Mouse (Mus musculus): ENCODE measurements at regions not wholly inside any gene's neighbourhood (a gene's known extent, or its start where the extent isn't known, plus 50 kb on each side); places are given as distances from the start of the nearest gene placed in this dataset.

GRCm38 (mm10) chr2:51682177-51682576 lies 54.9 kb downstream of the Tas2r134 start:
- no peak for DNase-seq (ENCODE audit: low spot score in 2 of 2)

GRCm38 (mm10) chr2:51682745-51683144 lies 55.4 kb downstream of the Tas2r134 start:
- DNase-seq (ENCODE audit: low spot score in 2 of 2): no peak

- no peak for DNase-seq (ENCODE audit: low spot score in 2 of 2)
Observed at GRCm38 (mm10) chr2:51705110-51705509, 77.8 kb downstream of the Tas2r134 start.

GRCm38 (mm10) chr2:51708701-51709100 lies 81.4 kb downstream of the Tas2r134 start:
- DNase-seq (ENCODE audit: low spot score in 2 of 2): peak in 1 of 2 experiments; percentile 12

GRCm38 (mm10) chr2:51712611-51713010 lies 85.3 kb downstream of the Tas2r134 start:
- no peak for DNase-seq (ENCODE audit: low spot score in 2 of 2)

GRCm38 (mm10) chr2:51730805-51731204 lies 103.5 kb downstream of the Tas2r134 start:
- DNase-seq (ENCODE audit: low spot score in 2 of 2): no peak

- no peak for DNase-seq (ENCODE audit: low spot score in 2 of 2)
Observed at GRCm38 (mm10) chr2:51731703-51732102, 104.4 kb downstream of the Tas2r134 start.

- no peak for DNase-seq (ENCODE audit: low spot score in 2 of 2)
Observed at GRCm38 (mm10) chr2:51732355-51732754, 105.0 kb downstream of the Tas2r134 start.

- no peak for DNase-seq (ENCODE audit: low spot score in 2 of 2)
Observed at GRCm38 (mm10) chr2:51733218-51733617, 105.9 kb downstream of the Tas2r134 start.

- DNase-seq (ENCODE audit: low spot score in 2 of 2): no peak
Observed at GRCm38 (mm10) chr2:51736452-51736851, 109.1 kb downstream of the Tas2r134 start.

GRCm38 (mm10) chr2:51747675-51748319 lies 120.5 kb downstream of the Tas2r134 start:
- DNase-seq (ENCODE audit: low spot score in 2 of 2): no peak

- DNase-seq (ENCODE audit: low spot score in 2 of 2): no peak
Observed at GRCm38 (mm10) chr2:51749247-51749646, 121.9 kb downstream of the Tas2r134 start.

- DNase-seq (ENCODE audit: low spot score in 2 of 2): no peak
Observed at GRCm38 (mm10) chr2:51752941-51753564, 125.7 kb downstream of the Tas2r134 start.

GRCm38 (mm10) chr2:51753565-51754031 lies 126.3 kb downstream of the Tas2r134 start:
- no peak for DNase-seq (ENCODE audit: low spot score in 2 of 2)

GRCm38 (mm10) chr2:51757361-51757760 lies 130.1 kb downstream of the Tas2r134 start:
- DNase-seq (ENCODE audit: low spot score in 2 of 2): no peak

- no peak for DNase-seq (ENCODE audit: low spot score in 2 of 2)
Observed at GRCm38 (mm10) chr2:51758093-51758492, 130.8 kb downstream of the Tas2r134 start.

- no peak for DNase-seq (ENCODE audit: low spot score in 2 of 2)
Observed at GRCm38 (mm10) chr2:51762866-51763265, 135.6 kb downstream of the Tas2r134 start.

- no peak for DNase-seq (ENCODE audit: low spot score in 2 of 2)
Observed at GRCm38 (mm10) chr2:51767507-51768135, 140.3 kb downstream of the Tas2r134 start.

GRCm38 (mm10) chr2:51768298-51769271 lies 141.3 kb downstream of the Tas2r134 start:
- DNase-seq (ENCODE audit: low spot score in 2 of 2): peak; percentile 67 to 74

GRCm38 (mm10) chr2:51785169-51785568 lies 149.8 kb downstream of the Rbm43 start:
- no peak for DNase-seq (ENCODE audit: low spot score in 2 of 2)

GRCm38 (mm10) chr2:51788896-51789295 lies 146.1 kb downstream of the Rbm43 start:
- DNase-seq (ENCODE audit: low spot score in 2 of 2): no peak

Measured in gastrocnemius, adult 8-10 months (tissue).